Mouse (Mus musculus) 3T3-L1 (cell line): ENCODE data around the gene Cmtm6.

Source experiments
- DNase-seq: peaks from one replicate; pipeline ENCODE4 v3.0.0-alpha.2; 2015; ENCODE audit warnings: low read depth, low spot score

Cmtm6 gene

DNA sequence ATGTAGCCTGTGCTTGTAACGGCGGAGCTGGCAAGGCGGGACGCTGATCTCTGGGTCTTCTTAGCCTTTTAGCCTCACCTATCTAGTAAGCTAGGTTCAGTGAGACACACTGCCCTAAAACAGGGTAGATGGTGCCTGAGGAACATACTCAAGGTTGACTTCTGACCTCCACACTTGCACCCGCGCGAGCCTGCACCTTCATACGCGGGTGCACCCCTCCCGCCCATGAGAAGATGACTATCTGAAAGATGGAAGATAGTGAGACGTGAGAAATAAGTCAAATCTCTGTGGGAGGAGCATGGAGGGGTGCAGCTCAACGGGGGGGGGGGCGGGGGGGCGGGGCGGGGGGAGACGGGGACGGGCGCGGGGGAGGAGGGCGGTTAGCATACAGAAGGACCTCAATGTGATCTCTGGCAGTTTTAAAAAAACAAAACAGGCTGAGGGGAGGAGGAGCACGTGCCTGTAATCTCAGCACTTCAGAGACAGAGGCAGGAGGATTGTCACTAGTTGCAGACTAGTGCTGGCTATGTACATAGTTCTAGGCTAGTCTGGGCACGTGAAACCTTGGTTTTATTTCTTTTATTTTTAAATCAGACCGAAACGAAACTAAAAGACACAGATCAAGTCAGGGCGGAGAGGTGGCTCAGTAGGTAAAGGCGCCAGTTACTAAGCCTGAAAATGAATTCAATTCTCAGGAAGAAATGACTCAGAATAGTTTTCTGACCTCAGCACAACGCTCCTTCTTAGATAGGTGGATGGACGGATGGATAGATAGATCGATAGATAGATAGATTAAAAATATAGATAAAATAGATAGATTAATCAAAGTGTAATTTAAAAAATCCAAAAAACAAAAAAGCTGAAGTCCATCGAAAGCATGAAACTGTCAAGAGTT lies 758 bp upstream of the Cmtm6 start:
- peak; percentile 13 for DNase-seq

DNA sequence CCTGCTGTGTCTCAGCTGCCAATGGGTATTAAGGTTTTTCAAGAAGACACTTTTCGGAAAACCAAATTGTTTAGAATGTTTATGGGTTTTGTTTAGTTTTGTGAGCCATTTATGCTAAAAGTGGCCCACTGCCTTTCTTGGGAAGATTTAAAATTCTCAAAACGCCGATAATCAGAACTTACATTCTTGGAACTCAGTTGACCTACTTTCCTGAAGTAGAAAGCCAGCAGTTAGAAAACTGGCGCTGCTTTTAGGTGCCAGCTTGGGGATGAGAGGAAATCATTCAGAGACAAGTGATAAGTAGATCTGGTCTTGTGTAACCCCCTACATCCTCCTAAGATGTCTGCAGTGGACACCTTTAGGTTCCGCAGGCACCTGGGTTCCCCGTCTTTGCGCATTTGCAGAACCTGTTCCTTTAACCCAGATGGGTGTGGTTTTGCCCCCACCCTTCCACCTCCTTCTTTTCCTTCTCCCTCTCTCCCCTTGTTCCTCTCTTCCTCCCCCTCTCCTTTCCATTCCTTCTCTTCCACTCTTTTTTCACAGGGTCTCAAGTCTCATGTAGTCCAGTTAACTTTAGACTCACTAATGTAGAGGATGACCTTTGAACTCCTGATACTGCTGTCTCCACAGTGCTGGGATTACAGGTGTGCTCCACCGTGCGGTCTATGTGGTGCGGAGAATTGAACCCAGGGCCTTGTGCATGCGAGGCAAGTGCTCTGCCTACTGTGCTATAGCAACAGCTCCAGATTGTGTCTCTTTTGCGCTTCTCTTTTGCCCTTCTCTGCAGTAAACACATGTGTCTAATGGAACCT lies 1.2 kb downstream of the Cmtm6 start:
- DNase-seq = peak; percentile 9

DNA sequence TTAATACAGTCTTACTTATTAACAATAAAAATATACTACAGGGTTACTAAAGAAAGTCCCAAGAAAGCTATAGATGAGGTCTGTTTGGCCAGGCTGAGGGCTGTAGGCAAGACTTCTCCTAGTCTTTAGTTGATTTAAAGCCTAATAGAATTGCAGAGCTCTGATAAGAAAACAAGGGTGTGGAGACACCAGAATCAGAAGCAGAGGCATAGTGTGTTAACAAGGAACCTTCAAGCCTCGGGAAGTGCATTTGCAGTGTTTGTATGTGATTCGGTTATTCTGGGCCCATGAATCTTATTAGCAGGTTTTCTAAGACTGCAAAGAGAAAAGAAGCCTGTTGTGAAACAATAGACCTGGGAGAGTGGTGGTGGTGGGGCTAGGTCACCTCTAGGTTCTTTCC lies 2.3 kb downstream of the Cmtm6 start:
- no peak for DNase-seq

DNA sequence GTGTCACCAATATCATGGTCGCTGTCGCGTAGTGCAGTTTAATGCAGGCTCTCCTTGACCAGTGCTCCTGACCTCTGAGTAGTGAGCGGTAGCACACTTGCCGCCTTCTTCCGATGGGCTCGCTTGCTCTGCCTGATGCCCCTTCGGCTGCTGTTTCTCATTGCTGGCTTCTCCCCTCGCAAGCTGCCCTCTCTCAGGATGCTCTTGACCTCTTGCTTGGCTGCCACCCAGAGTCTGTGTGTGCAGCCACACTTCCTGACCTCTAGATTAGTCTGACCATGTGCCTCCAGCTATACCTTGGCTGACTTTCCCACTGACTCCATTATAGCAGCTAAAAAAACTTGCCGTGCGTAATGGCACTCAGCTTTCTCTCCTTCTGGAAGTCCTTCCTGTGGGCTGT lies 5.5 kb downstream of the Cmtm6 start:
- DNase-seq = no peak

DNA sequence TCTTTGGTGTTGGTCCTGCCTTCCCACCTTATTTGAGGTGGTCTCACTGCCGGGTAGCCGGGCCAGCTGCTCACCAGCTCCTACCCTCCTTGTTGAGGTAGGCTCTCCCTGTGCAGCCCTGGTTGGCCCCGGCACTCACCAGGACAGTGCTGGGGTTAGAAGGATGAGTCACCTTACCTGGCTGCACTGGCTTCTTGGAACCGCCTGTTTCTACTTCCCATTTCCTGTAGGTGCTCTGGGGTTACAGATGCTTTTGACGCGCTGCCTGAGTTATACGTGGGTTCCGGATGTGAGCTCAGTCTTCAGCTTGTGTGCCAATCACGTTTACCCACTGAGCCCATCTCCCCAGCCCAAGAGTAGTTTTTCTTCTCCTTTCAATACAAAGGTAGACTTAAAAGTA lies 9.4 kb downstream of the Cmtm6 start:
- no peak for DNase-seq

DNA sequence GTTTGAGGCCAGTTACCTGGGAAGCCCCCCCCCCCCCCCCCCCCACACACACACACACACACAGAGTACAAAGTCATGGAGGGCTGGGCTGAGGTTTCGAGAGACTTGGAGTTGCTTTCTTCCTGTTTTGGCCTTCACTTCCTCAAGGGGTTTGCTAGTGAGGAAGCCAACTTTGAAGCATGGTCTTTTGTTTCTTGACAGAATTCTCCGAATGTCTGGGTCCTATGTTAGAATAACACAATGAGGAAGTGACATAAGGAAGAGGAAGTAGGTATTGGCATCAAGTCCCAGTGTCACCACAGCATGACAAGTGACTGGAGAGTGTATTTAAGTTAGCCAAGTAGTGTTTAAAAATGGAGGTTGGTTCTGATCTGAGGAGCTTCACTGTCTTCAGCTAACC lies 11.8 kb downstream of the Cmtm6 start:
- no peak for DNase-seq

DNA sequence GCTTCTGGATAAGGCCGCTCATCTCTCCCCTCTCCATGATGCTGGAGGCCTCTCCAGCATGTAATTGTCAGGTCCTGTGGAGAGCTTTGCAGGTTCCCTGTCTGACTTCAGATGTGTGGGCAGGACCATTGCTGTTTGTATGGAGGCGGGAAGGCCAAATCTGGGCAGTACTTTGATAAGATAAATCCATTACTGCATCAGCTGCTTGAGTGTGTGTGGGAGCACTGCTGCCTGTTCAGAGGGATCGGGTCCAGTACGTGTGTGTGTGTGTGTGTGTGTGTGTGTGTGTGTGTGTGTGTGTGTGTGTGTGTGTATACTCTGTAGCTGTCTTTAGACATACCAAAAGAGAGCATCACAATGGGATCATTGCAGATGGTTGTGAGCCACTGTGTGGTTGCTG lies 14.2 kb downstream of the Cmtm6 start:
- no peak for DNase-seq

DNA sequence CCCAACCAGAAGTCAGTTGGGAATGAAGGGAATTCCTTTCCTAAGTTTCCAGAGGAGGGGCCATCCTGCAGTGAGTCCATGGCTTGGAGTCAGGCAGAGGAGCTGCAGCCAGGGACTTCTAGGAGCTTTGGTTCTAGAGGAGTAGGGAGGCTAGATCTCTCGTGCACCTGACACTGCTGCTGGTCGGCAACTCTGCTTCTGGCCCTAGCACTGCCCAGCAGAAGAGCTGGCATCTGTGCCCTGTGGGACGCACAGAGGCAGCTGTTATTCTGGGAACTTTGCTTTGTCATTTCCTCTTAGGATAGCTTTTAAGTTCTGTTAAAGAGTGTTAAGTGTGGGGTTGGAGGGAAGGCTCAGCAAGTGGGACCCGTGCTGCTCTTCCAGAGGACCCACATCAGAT lies 14.7 kb downstream of the Cmtm6 start:
- no peak for DNase-seq

DNA sequence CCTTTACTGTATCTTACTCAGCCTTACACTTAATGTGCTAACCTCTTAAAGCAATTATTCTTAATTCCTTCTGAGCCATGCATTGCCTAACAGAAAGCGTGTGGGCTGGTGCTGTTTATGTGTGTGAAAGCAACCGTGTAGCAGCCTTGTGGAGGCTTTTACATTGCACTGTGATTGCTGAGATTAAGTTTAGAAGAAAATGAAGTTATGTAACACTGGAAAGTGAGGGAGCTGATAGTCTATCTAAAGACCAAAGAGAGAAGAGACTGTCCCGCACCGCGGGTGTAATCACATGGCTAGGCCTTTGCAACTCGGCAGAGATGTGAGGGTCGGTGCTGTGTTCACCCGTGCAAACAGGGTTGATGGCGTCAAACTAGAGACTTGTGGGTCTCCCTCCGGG lies 16.1 kb downstream of the Cmtm6 start:
- DNase-seq = no peak

DNA sequence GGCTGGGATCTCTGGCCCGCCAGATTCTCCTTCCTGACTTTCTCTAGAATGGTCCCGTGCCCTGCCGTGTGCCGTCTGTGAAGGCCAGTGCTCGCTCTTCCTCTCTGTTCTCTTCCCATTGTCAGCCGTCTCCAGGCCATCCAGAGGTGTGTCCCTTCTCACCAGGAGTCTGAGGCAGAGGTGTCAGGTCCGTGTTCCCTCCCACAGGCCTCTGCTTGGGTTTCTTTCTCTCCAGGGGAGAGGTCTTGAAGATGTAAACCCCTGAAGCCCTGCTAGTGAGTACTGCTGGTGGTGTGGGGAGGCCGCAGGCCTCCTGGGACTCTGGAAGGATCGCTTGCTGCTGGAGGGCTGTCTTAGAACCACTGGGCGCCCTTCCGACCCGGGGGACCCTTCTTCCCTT lies 16.6 kb downstream of the Cmtm6 start:
- no peak for DNase-seq

DNA sequence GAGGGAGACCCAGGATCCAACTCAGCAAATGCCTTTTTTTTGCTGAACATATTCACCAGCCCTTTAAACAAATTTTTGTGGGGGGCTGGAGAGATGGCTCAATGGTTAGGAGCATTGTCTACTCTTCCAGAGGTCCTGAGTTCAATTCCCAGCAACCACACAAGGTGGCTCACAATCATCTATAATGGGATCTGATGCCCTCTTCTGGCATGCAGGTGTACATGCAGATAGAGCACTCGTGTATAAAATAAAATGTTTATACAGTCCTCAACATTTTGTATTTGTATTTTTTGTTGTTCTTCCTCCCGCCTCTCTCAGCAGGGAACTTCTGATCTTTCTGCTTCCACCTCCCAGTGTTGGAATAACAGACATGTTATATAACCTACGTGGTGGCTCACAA lies 20.7 kb downstream of the Cmtm6 start:
- DNase-seq = no peak

DNA sequence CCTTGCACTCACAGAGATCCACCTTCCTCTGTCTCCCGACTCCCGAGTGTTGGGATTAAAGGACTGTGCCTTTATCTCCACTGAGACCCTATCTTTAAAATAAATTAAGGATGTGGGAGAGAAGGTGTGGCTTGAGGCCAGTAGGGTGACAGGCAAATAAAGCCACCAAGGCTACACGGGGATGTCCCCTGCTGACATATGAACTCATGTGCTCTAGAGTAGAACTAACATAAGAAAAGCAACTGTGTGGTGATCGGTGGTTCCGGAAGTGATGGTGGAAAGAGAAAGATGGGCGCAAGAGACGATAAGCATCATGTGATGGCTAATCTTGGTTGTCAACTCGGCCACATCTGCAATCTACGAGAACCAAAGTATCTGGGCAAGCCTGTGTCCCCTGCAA lies 21.4 kb downstream of the Cmtm6 start:
- no peak for DNase-seq

DNA sequence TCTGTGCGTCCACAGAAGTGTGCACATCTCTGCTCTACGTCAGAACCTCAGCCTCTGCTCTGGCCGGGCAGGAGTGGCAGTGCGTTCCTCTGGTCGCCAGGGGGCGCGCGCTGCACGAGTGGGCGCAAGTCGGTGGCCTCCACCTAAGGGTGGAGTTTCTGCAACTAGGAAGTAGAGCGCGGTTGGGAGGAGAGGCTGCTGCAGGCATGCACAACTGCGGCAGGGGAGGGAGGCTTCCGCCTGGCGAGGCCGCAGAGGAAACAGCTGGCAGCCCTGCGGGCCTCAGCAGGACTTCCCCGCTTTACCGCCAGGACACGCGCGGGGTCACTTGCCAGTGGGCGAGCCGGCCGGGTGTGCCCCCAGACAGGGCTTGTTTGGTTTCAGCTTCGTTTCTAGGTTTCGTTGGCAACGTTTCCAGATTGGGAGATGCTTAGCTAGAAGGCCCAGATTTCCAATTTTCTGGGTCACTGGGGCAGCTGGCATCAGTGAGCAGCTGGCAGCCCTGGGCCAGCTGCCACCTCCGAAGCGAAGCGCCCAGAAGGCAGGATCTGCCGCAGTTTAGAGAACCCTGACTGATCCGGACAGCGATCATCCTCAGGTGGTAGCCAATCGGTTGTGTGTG lies 22.1 kb downstream of the Cmtm6 start:
- DNase-seq = peak; percentile 91

DNA sequence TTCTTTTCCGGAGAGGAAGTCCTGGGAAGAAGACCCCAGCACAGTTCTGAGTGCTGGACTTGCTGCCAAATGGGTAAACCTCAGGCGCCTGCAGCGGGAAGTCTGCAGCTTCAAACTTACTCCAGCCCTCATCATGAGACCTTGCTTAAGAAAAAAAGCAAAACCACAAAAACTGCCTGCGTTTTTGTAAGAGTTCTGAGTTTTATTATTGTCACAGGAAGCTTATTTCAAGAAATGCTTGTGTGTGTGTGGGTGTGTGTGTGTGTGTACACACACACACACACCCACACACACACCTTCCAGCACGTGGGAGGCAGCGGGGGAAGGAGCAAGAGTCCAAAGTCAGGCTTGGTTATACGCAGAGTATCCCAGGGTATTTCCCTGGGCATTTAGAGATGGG lies 27.4 kb downstream of the Cmtm6 start:
- no peak for DNase-seq

DNA sequence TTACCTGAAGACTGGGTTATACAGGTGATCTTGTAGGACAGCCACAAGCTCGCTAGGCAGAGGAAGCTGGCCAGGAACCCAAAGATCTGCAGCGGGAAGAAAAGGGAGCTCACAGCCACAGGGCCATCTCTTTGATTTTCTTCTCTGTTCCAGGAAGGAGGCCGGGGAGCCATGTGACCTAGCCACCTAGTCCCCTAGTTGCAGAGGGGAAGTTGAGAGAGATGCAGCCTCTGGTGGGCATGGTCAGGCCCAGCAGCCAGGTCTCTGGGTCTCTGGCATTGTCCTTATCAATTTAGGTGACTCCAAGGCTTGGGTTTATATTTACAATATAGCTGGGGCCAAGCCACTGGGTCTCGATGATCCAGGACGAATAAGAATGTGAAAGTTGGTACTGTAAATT lies 27.9 kb downstream of the Cmtm6 start:
- DNase-seq = no peak

DNA sequence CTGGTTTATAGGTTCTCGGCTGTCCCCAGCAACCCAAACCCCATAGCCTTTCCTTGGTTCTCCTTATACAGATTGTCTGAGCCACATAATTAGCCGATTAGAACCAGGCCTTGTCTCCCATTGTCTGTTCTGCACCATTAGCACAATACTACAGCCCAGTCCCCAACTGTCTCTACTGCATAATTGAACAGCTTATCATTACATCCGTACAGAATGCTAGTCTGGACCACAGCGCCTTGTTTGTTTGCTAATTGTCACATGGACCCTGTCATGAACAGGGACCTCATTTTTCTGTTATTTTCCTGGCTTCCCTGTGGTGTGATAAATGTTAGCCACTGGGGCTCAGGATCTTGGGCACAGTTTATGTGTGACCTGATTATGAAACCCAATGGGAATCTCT lies 29.0 kb downstream of the Cmtm6 start:
- DNase-seq = no peak

DNA sequence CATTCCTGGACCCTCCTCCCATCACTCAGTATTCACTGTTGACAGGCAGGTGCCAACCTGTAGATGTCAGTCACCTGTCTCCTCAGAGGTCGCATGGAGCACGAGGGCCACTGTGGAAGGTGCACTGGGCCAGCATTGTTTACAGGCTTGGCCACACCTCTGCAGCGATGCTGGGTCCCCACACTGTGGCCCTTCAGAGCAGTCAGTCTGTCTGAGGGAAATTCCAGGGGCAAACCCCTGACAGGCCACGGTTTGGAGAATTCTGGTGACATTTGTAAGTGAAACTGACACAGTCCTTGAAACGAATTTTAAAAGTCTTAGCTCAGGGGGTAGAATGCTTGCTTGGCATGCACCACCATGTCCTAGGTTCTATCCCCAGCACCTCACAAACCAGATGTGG lies 29.4 kb downstream of the Cmtm6 start:
- DNase-seq = no peak

DNA sequence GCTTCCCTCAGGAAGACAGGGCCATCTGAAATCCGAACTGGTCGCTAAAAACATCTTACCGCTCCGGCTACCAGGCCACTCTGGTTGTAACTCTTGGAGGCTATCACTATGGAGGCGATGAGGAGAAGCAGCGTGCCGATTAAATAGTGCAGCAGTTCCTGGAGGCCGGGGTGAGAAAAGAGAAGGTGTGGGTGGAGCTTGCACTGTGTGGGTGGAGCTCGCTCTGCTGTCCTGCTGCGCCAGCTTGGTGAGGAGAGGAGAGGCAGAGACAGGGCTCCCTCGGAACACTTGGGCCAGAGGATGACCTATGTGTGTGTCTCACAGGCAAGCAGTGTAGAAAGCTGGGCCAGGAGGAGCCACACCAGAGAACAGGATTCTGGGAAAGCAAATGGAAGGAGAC lies 30.9 kb downstream of the Cmtm6 start:
- no peak for DNase-seq

DNA sequence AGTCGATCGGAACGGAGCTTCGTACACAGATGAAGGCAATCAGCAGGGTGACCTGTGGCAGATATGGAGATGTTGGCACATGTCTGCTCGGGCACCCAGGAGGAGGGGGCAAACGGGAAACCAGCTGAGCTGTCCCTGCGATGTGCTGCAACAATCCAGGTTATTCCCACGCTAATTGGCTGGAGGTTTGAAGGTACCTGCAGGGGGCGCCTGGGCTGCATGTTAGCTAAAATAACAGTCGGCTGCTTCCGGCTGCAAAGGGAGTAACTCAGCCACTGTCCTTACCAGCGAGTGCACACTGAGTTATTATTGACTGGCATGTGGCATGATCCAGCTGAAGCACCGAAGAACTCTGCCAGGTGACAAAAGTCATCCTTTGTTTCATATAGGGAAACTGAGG lies 32.4 kb downstream of the Cmtm6 start:
- DNase-seq = peak; percentile 56

DNA sequence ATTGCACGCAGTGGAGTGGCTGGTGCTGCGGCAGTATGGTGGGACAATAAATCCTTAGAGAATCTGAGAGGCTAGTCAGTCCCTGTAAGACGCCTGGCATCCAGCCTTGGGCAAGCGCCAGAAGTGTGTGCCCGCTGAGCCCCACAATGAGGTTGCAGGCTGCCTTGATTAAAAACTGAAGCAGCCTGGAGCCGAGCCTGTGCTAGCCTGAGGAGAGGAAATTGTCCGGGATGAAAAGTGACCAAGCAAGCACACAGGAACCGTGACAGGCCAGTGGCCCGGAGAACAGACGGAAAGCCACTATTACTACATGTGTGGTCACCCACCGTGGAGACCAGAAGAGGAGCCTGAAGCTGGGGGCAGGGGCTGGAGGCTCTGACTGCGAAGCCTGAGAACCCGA lies 36.1 kb downstream of the Cmtm6 start:
- no peak for DNase-seq

DNA sequence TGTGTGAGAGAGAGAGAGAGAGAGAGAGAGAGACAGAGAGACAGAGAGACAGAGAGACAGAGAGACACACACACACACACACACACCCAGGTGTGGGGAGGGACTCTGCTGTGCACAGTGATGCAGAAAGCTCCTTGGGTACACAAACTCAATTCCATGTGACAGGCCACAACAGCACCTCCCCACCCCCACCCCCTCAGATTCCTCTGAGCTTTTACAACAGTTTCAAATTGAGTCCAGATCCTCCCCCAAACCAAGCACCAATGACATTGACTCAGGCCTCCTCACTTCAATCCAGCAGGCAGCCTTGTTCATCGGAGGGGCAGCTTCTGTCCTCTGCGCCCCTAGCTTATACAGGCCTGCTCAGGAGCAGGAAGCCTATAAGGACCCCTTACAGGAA lies 36.6 kb downstream of the Cmtm6 start:
- no peak for DNase-seq

DNA sequence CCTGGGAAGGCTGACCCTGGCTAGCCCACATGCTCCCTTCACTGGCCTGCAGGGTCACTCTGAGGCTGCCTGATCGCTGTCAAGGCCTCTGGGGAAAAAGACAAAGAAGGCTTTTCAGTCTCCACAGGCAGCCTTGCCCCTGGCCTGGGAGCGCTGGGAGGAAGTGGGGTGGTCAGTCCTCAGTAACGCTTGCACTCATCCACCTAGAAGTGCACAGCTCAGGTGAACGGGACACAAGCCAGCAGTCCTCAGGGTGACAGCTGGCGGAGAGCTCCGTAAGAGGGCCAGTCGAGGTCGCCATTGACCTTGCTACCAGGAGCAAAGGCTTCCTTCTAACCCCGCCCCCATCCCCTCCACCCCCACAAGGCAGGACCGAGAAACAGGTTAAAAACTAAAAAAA lies 37.1 kb downstream of the Cmtm6 start:
- DNase-seq = no peak

DNA sequence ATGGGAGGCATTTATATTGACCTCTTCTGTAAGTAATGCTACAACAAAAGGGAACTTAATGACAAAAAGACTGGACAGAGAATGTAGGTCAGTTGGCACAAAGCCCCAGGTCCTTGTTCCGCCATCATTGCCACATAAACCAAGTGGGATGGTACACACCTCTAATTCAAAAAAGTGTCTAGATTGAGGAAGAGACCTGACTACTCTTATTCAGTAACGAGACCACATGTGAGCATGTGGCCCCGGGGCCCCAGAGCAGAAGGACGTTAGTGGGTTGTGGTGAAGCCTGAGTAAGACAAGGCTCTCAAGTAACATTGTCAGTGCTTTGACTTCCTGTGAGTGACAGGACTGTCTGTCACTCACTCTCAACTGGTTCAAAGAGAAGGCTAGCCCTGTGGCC lies 39.3 kb downstream of the Cmtm6 start:
- no peak for DNase-seq
